Mouse (Mus musculus) embryo, embryonic 11.5 days (tissue): Measurements from ENCODE around the gene Wls.

Experiments used
- DNase-seq: peaks from one replicate; pipeline ENCODE4 v3.0.0-alpha.2; 2012; ENCODE audit warnings: low read depth, low spot score

Wls gene

DNA sequence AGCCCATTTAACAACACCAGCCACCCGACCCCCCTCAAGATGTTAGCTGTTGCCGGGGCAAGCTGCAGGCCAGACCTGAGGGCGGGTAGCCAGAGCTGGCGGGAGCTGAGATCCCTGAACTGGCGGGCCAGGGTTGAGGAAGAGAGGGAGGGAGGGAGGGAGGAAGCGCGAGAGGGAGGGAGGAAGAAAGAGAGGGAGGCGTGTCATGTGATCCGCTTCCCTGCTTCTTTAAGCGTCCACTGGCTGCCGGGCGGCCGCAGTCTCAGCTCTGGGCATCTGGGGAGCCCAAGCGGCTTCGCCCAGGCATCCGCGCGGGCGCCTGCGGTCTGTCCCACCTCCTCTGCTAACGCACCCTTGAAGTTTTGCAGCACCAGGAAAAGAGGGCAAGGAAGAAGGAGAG is at the start of gene Wls:
Wls (plus strand) TSS at position 192 of the 400 bp plus-strand sequence.
- DNase-seq = peak; percentile 67

GRCm38 (mm10) chr3:159789781-159790180 is 49.7 kb upstream of the Wls start:
- no peak for DNase-seq

- DNase-seq = no peak
Observed at GRCm38 (mm10) chr3:159831535-159831934, 7.9 kb upstream of the Wls start.

DNA sequence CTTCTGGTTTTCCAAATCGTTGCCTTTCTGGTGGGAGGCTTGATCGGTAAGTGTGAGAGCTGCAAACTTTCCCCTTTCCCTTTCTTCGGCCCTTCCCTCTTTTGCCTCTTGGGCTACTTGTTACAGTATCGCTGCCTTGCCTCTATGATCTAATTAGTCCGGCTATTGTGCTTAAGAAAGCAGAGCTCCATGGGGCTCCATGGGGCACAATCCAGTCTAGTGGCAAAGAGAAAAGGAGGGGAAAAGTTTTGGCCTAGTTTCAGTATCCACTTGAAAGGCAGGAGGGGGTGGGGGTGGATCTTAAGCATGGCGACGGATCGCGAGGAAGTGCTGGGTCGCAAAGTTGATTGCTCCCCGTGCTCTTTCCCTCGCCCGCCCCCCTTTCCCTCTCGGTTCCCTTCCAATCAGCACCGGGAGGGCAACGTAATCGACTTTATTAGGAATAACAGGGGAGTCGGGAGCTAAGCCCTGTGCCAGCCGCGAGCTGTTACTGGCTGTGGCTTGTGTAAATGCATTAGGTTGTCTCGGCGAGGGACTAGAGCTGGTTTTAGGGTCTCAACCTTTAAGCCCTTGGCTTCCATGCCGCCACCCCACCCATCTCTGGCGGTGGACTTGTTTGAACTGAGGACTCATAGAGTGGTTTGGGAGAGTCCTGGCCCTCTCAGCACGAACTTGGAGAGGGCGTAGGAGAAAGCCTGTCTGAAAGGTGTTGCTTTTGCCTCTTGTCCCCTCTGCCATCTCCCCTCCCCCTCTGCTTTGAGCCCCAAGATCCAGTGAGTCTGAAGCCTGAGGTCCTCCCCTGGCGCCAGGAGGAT is 737 bp downstream of the Wls start:
- peak; percentile 52 for DNase-seq

DNA sequence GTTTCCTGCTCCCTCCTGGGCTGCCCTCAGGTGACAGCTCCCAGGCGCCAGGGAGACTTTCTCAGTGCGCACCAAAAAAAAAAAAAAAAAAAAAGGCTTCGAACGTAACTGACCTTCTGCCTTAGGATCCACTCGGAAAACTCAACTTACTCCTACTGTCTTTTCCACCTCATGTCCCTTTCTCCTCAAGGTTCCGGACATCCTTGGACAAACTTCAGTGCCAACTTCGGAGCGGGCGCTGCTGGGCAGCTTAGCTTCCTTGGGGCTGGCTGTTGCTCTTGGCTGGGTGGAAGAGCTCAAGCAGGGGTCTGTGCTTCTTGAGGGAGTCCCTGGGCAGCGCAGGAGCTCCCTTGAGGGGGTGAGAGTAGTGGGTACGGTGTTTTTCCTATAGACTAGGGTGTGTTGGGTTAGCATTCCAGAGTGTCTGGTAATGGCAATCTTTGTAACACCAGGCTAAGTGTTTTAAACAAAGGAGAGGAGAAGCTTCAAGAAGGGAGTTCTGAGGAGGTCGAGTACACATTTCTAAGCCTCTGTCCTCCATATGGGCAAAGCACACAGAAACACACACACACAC is 1.4 kb downstream of the Wls start:
- no peak for DNase-seq

DNA sequence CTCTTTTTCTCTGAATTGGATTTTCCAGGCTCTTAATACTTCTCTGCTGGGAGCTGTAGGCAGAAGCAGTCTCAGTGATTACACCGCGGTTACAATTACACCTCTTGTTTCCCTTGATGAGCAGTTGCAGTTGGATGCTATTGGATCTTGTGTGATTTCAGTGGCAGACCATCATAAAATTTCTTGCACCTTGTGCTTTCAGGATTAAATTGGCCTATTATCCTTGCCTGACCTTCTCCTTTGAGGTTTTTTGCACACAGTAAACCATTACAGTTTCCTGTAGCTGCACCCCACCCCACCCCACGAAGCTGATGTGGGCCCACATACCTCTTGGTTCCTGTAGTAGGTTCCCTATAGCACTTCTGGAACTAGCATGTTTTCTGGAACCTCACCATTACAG is 2.0 kb downstream of the Wls start:
- no peak for DNase-seq

DNA sequence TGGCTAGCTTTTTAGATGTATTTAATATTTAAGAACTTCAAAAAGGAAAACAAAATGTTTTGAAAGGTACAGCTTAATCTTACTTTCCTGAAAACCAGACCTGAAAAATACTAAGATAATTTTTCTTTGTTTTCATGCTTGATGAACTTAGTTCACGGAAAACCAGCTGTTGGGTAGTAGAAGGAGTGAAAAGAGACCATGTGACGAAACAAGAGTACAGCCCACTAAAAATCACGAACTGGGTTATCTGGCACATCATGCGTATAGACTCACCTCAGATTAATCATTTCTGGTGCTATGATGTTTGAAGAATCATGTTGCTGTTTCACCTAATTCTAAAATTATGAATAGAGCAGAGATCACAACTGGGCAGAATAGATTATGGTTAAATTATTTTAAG is 3.7 kb downstream of the Wls start:
- DNase-seq = no peak

DNA sequence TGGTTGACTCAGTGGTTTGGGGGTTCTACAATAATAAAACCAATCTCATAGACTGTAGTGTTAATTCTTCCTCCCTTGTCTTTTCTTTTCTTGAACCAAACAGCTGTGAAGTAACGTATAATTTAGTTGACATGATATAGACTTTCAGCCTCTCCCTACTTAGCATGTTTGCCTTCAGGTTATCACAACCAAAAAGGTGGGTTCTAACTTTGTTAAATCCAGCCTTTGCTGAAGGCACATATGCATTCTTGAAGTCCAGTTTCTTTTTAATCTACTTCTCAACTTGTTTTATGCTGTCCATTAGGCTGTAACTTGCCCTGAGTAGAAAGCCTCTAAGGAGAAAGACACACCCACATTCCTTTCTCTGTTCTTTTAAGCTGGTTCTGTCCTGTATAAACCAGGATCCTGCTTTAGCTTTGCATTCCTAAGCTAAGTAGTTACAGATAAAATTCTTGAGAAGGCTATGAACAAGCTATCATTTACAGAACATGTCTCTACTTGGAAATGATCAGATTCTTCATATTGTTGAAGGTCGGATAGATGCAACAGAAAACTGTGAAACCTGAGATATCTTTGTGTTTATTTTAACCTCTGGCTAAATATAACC is 8.0 kb downstream of the Wls start:
- no peak for DNase-seq

DNA sequence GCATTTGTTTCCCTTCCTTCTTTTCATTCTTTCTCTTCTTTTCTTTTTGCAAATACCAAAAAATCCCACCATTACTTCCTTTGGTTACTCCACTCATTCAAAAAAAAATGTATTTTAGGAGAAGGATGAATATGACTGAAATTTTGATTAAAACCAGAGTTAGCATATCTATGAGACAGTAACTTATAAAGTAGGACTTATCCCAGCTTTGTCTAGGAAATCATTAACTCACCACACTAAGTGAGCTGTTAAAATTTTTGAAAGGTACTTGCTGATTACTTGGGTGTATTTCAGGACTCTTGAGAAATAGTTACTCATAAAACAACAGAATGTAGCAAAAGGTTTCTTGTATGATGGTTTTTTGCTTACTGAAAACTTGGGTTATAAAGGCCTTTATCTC is 8.7 kb downstream of the Wls start:
- no peak for DNase-seq

DNA sequence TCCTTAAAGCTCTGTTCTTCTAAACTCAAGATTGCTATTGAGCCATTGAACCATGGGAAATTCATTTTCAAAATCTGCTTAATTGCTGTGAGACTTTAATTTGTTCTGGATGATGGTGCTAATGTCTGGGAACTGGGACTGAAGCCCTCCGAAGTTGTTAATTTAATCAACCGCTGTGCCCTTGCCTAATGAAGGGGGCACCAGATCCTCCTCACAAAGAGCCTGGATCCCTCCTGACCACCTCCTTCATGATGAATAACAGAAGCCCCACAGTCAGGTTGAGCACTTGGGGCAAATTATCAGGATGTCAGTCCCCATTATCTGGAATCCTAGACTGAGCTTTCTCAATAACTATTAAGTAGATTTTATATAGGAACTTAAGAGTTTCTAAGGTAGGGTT is 12.0 kb downstream of the Wls start:
- DNase-seq = no peak

GRCm38 (mm10) chr3:159851980-159852379 is 12.5 kb downstream of the Wls start:
- DNase-seq = no peak

DNA sequence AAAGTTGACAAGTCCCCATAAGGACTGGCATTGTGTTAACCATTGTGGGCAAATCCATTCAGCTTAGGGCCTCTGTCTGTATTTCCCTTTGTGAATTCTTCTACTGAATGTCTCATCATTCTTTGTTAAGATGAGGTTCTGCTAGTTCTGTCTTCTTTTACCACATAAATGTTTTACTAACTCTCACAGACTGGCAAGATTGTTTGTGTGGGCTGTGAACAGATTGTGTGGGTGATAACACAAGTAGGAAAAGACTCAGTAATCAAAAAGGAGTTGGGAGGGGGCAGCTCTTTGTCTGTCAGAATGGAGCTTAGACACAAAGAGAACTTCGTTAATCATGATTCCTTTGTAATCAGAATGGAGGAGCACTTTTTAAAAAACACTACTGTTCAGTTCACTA is 17.6 kb downstream of the Wls start:
- no peak for DNase-seq

DNA sequence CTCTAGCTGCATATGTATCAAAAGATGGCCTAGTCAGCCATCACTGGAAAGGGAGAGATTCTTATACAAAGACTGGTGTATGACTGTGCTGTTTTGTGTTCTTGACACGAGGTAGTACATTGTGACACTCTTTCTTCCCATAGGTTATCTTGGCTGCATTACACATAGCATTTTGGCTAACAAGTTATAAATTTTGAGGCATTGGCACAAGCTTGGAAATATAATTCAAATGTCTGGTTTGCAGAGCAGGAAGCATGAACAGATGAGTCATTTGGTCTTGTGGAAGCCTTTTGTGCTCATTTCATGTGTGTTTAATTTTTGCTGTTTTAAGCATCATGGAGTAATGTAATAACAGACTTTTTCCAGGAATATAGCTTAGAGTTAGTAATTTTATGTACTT is 26.2 kb downstream of the Wls start:
- DNase-seq = no peak

DNA sequence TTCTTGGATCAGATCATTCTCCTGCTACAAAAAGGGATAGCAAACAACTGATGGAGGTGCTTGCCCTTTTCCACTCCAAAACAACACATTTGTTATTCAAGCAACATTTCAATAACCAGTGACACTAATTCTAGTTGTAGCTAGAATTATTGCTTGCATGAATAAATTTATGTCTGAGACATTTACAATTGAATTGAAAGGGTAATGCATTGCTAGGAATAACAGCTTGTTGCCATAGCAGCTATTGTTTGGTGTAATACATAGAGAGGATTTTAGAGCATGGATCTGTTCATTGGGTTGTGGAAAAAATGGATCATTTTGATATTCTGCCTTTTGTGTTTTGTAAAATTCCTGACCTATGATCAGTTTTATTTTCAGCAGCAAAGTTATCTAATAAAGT is 39.5 kb downstream of the Wls start:
- DNase-seq = no peak

- no peak for DNase-seq
Observed at GRCm38 (mm10) chr3:159883325-159883724, 43.9 kb downstream of the Wls start.

DNA sequence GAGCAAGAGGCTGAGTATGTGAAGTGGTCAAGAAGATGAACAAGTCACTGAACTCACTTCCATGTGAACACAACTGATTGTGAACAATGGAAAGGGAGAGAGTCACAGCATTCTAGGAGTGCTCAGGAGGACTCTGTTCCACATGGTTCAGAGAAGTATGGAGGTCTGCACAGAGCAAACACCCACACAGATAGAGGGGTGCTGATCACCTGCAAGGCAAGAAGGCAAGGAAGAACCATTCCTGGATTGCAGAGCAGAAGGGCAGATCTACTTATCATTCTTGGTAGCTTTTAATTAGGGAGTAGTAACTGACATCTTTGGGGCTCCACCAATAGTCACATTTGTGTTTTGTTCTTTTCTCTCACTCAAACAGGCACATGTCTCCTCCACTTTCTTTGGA is 45.3 kb downstream of the Wls start:
- no peak for DNase-seq

GRCm38 (mm10) chr3:159885271-159885670 is 45.8 kb downstream of the Wls start:
- peak; percentile 49 for DNase-seq

DNA sequence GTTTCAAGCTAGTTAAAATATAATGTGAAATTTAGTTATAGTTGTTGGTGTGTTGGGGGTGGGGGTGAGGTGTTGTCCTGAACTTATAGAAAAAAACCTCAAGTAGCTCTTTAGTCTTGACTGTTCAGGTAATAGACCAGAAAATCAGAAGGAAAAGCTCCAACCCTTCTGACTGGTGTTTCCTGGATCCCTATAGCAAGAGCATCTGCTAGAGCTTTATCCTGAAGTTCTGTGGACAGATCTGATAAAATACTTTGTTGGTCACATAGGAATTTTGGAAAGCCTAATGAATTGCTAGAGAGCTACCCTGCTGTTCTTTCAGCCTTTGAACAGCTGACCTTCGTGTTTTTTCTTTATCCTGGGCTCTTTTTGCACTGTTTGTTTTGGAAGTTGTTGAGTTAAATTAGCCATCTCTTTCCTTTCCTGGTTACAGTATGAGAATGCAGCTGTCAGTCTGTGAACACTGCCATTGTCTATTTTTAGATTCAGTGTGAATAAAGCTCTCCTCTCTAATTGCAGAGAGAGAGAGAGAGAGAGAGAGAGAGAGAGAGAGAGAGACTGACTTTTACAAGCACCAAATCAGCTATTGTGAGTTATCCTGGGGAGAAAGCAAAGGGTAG is 46.4 kb downstream of the Wls start:
- DNase-seq = peak; percentile 7

- no peak for DNase-seq
Observed at GRCm38 (mm10) chr3:159890176-159891056, 50.9 kb downstream of the Wls start.

DNA sequence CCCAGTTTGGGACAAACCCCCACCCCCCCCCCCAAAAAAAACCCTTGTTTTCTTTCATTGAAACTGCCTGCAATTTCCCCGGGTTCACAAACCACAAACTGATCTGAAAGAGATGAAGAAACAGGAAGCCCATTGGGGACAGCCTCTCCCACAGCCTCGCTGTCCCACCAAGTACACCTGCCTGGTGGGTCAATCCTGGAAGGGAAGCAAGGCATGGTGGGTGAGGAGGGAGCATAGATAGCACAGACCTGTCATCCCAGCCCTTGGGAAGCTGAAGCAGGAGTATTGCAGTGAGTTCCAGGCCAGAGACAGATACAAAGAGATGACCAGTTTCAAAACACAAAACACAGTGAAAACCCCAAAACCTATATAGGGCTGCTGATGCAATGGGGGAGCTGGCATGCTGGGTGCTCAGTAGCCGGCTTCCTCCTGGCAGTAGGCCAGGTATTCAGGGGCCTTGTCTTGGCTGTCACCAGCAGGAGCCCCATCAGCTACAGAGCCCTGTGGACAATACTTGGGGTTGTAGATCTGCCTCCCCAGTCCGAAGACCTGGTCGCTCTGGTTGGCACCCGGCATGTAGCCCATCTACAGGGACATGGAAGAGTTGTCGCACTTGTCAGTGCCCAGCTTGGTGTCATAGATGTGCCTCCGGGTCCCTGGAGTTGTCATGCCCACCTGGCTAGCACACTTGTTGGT is 51.7 kb downstream of the Wls start:
- no peak for DNase-seq

DNA sequence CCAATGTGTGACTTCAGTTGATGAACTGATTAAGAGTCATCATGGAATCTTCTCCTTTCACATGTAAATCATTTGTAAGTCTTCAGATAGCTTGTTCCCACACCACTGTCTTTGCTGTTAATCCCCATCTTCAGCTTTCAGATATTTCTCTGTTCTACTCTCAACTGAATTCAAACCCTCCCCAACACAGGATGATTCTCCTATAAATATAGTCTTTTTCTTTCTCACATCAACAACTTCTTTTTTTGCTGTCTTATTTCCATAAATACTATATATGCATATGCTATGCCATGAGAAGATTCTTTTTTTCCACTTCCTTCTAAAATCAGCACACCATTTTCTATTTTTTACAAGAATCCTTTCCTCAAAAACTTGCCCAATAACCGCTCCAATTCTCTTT is 67.9 kb downstream of the Wls start:
- no peak for DNase-seq
